Mouse (Mus musculus): Measurements from ENCODE around the gene Chgb. TPM values are rescaled to one million over a fixed set of nuclear protein-coding genes. Genes with fewer than 3 reads are reported as not detected.

Chgb gene
- 0.06 and 0.10 TPM in 2 replicates for polyA plus RNA-seq (2015; fragmentation: Nextera tagmentation; extraction: Ambion mirVana)

DNA sequence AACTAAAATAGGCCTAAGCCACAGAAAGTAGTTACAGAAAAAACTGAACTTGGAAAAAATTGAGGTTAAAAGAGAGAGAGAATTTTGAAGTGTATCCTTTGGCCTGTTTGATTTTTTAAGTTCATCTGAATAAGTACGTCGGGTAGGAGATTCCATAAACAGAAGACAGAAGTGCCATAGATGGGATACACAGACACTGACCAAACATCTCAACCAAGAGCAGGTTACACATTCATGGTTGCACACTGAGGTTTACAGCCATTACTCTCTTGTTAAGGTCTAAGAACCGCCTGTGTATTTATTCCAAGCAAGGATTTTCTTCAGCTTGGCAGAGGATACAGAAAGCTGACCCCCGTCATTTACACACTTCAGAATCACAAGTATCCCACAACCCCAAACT lies at the start of gene Chgb:
Gene Chgb (plus strand): TSS at position 301 of the 400 bp plus-strand sequence.

DNA sequence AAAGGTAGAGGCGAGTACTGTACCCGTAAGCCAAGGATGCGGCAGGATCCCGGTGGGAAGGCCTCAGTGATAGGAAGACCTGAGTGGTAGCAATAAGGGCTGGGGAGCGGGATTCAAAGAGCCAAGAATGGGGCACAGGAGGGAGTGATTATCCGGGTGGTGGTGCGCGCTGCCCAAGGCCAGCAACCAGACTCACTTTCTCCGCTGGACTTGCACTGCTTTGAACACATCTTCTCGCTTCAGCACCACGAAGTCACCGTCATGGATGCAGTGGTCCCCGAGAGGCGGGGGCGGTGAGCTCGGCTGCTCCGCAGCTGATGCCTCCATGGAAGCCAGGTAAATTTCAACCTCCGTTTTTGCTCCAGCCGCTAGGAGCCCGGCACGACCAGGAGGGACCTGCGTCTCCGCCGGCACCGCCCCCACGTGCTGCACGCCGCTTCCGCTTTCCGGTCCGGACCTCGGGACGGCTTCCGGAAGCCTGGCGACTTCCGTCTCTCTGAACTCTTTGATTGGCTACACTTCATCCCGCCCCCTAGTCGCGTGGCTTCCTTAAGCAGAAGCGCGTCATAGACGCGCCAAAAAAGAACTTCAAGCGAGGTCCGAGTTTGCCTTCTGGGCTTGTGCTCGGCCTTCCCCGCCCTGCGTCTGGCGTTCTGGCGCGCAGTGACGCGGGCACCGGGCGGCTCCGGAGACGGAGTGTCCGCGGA lies 34.7 kb downstream of the Chgb start, which contains the start of the genes Trmt6 and Mcm8:
Gene Trmt6 (minus strand): TSS at position 448 of the 707 bp plus-strand sequence.
Gene Mcm8 (plus strand): TSS at position 534 of the 707 bp plus-strand sequence.

Other genes starting within 250 kb of the Chgb start
- 120 TPM in 2 replicates for gene Gpcpd1, start 193.5 kb upstream of the Chgb start, polyA plus RNA-seq (2015; fragmentation: Nextera tagmentation; extraction: Ambion mirVana)
- 13.4 and 14.8 TPM in 2 replicates for gene Shld1, start 94.3 kb upstream of the Chgb start, polyA plus RNA-seq (2015; fragmentation: Nextera tagmentation; extraction: Ambion mirVana)
- gene Trmt6, start 34.8 kb downstream of the Chgb start, polyA plus RNA-seq (2015; fragmentation: Nextera tagmentation; extraction: Ambion mirVana): 31.0 and 37.9 TPM in 2 replicates
- gene Mcm8, start 34.9 kb downstream of the Chgb start, polyA plus RNA-seq (2015; fragmentation: Nextera tagmentation; extraction: Ambion mirVana): 8.2 and 8.9 TPM in 2 replicates
- gene Crls1, start 65.4 kb downstream of the Chgb start, polyA plus RNA-seq (2015; fragmentation: Nextera tagmentation; extraction: Ambion mirVana): 14.3 and 18.4 TPM in 2 replicates
- gene Lrrn4, start 99.6 kb downstream of the Chgb start, polyA plus RNA-seq (2015; fragmentation: Nextera tagmentation; extraction: Ambion mirVana): 6.8 and 10.1 TPM in 2 replicates
- gene Fermt1, start 164.6 kb downstream of the Chgb start, polyA plus RNA-seq (2015; fragmentation: Nextera tagmentation; extraction: Ambion mirVana): not detected in 2 replicates

Measured in spleen, postnatal 0 days (tissue).